Mouse (Mus musculus): ENCODE results near the gene Khdrbs1. TPM values are rescaled to one million over a fixed set of nuclear protein-coding genes. Genes with fewer than 3 reads are reported as not detected.

Khdrbs1 gene
- polyA plus RNA-seq (2012; rRNA removed): 68.2 and 117 TPM in 2 replicates

- peak; percentile 99 for DNase-seq (ENCODE audit: low read depth)
- TF ChIP-seq CTCF (IDR thresholded peaks at IDR 0.05; ENCODE audit: borderline replicate concordance, extremely low read depth, insufficient read depth, insufficient read length) (no peak), POLR2A (IDR thresholded peaks at IDR 0.05; ENCODE audit: borderline replicate concordance, extremely low read depth, insufficient read depth, insufficient read length, poor library complexity, severe bottlenecking) (peak; percentile 81)
Measured at GRCm38 (mm10) chr4:129742232-129743009, at the start of gene Khdrbs1. Gene Khdrbs1 (minus strand): TSS chr4:129742303.

- peak; percentile 88 for DNase-seq (ENCODE audit: low read depth)
- no peak for TF ChIP-seq POLR2A (IDR thresholded peaks at IDR 0.05; ENCODE audit: borderline replicate concordance, extremely low read depth, insufficient read depth, insufficient read length, poor library complexity, severe bottlenecking)
- no peak for TF ChIP-seq CTCF (IDR thresholded peaks at IDR 0.05; ENCODE audit: borderline replicate concordance, extremely low read depth, insufficient read depth, insufficient read length)
Measured at GRCm38 (mm10) chr4:129791399-129791798, 49.3 kb upstream of the Khdrbs1 start.

DNA sequence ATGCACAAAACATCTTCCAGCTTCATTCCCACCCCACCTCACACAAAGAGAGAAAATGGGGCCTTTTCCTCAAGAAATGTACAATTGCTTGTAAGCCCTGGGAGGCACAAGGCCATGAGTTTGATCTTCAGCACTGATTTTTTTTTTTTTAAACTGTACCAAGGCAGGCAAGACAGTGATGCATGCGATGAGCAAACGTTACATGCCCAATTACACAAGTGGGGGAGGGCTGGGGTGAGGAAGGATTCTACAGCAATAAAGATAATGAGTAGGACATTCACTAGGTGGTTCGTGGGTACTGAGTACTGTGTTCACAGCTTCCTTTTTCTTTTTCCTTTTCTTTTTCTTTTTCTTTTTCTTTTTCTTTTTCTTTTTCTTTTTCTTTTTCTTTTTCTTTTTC lies 48.4 kb upstream of the Khdrbs1 start:
- no peak for DNase-seq (ENCODE audit: low read depth)
- no peak for TF ChIP-seq POLR2A (IDR thresholded peaks at IDR 0.05; ENCODE audit: borderline replicate concordance, extremely low read depth, insufficient read depth, insufficient read length, poor library complexity, severe bottlenecking)
- no peak for TF ChIP-seq CTCF (IDR thresholded peaks at IDR 0.05; ENCODE audit: borderline replicate concordance, extremely low read depth, insufficient read depth, insufficient read length)

- no peak for DNase-seq (ENCODE audit: low read depth)
- TF ChIP-seq CTCF (IDR thresholded peaks at IDR 0.05; ENCODE audit: borderline replicate concordance, extremely low read depth, insufficient read depth, insufficient read length): no peak
- TF ChIP-seq POLR2A (IDR thresholded peaks at IDR 0.05; ENCODE audit: borderline replicate concordance, extremely low read depth, insufficient read depth, insufficient read length, poor library complexity, severe bottlenecking): no peak
Measured at GRCm38 (mm10) chr4:129789635-129790034, 47.5 kb upstream of the Khdrbs1 start.

GRCm38 (mm10) chr4:129788693-129789092 lies 46.6 kb upstream of the Khdrbs1 start:
- no peak for TF ChIP-seq POLR2A (IDR thresholded peaks at IDR 0.05; ENCODE audit: borderline replicate concordance, extremely low read depth, insufficient read depth, insufficient read length, poor library complexity, severe bottlenecking)
- TF ChIP-seq CTCF (IDR thresholded peaks at IDR 0.05; ENCODE audit: borderline replicate concordance, extremely low read depth, insufficient read depth, insufficient read length): no peak
- no peak for DNase-seq (ENCODE audit: low read depth)

GRCm38 (mm10) chr4:129785178-129785577 lies 43.1 kb upstream of the Khdrbs1 start:
- DNase-seq (ENCODE audit: low read depth): peak; percentile 95
- TF ChIP-seq CTCF (IDR thresholded peaks at IDR 0.05; ENCODE audit: borderline replicate concordance, extremely low read depth, insufficient read depth, insufficient read length) (peak; percentile 77; the same call in 1 of the 2 replicates), POLR2A (IDR thresholded peaks at IDR 0.05; ENCODE audit: borderline replicate concordance, extremely low read depth, insufficient read depth, insufficient read length, poor library complexity, severe bottlenecking) (no peak)

GRCm38 (mm10) chr4:129783506-129783905 lies 41.4 kb upstream of the Khdrbs1 start:
- no peak for DNase-seq (ENCODE audit: low read depth)

DNA sequence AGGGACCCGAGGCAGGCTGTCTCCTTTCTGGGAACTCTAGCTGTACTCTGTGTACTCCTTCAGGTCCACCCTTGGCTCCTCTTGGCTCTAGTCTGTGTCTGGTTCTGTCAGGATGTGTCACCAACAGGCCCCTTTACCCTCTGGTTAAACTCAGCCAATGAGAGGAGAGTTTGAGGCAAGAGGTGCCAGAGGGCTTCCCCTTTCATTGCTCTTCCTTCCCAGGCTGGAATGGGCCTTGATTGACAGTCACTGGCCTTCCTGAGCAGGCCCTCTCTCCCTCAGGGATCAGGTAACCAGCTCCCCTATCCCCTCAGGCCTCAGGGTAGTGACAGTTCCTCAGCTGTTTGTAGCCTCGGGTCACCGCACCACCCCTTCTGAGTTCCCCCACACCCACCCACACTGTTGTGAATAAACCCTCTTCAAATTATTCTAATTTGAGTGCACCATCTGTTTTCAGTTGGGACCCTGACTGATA lies 40.8 kb upstream of the Khdrbs1 start:
- DNase-seq (ENCODE audit: low read depth): peak; percentile 74
- TF ChIP-seq POLR2A (IDR thresholded peaks at IDR 0.05; ENCODE audit: borderline replicate concordance, extremely low read depth, insufficient read depth, insufficient read length, poor library complexity, severe bottlenecking) (no peak), CTCF (IDR thresholded peaks at IDR 0.05; ENCODE audit: borderline replicate concordance, extremely low read depth, insufficient read depth, insufficient read length) (no peak)

More at GRCm38 (mm10) chr4:129783506-129783905, 41.4 kb upstream of the Khdrbs1 start:
- TF ChIP-seq POLR2A (IDR thresholded peaks at IDR 0.05; ENCODE audit: borderline replicate concordance, extremely low read depth, insufficient read depth, insufficient read length, poor library complexity, severe bottlenecking) (no peak), CTCF (IDR thresholded peaks at IDR 0.05; ENCODE audit: borderline replicate concordance, extremely low read depth, insufficient read depth, insufficient read length) (no peak)

DNA sequence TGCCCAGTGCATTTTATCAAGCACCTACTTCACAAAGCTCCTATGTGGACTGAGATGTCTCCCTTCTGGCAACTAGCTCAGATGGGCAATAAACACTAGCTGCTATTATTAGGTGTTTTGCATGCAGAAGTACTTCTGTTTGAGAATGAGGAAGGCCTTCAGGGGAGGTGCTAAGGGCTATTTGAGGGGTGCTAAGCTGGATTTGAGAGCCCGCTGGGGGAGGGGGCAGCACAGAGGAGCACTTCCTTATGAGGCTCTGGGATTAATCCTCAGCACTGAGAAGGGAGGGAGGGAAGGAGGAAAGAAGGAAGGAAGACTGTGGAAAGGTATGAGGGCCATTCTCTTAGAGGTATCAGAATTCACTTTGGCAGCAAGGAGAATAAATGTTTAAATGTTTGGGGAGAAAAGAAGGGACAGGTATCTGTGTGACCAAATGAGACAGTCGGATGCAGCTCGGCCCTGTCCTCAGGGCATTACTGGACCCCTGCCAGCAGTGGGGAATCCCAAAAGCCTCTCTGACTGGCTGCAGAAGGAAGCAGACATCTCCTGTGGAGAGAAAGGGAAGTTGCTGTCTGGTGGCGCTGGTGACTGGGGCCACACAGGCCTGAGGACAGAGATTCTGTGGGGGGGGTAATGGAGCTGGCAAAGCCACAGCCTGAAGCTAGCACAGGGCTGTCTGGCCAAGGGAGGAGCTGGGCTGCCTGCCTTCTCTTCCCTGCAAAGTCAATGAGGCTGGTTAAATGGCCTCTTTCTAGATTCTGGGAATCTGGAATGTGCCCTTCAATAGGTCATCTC lies 40.0 kb upstream of the Khdrbs1 start:
- peak; percentile 49 for DNase-seq (ENCODE audit: low read depth)
- TF ChIP-seq POLR2A (IDR thresholded peaks at IDR 0.05; ENCODE audit: borderline replicate concordance, extremely low read depth, insufficient read depth, insufficient read length, poor library complexity, severe bottlenecking): no peak
- TF ChIP-seq CTCF (IDR thresholded peaks at IDR 0.05; ENCODE audit: borderline replicate concordance, extremely low read depth, insufficient read depth, insufficient read length): no peak

GRCm38 (mm10) chr4:129771672-129772521 lies 29.8 kb upstream of the Khdrbs1 start:
- DNase-seq (ENCODE audit: low read depth): peak; percentile 76

More at GRCm38 (mm10) chr4:129771672-129772521, 29.8 kb upstream of the Khdrbs1 start:
- TF ChIP-seq POLR2A (IDR thresholded peaks at IDR 0.05; ENCODE audit: borderline replicate concordance, extremely low read depth, insufficient read depth, insufficient read length, poor library complexity, severe bottlenecking) (no peak), CTCF (IDR thresholded peaks at IDR 0.05; ENCODE audit: borderline replicate concordance, extremely low read depth, insufficient read depth, insufficient read length) (0 out of 2 replicates have a peak, but pooled peaks have one; percentile 0)

All from brain, embryonic 14.5 days (tissue).